Mouse (Mus musculus) midbrain, embryonic 10.5 days (tissue): Measurements from ENCODE around the gene Tmem175. TPM values are rescaled to one million over a fixed set of nuclear protein-coding genes. Genes with fewer than 3 reads are reported as not detected.

Experiments used
- DNase-seq: peaks from one replicate; pipeline ENCODE4 v3.0.0-alpha.2; 2017; ENCODE audit warnings: low spot score
- H3K27ac ChIP-seq: fragments of 300-500 bp; sonication (generic); replicated peaks from 2 replicates; pipeline ENCODE4 v1.5.1; 2016; ENCODE audit warnings: mild to moderate bottlenecking
- H3K27me3 ChIP-seq: fragments of 300-500 bp; sonication (generic); 2 replicates; pipeline ENCODE4 v1.6.1; 2016; ENCODE audit warnings: low read depth, mild to moderate bottlenecking; ENCODE audit not compliant: poor library complexity, severe bottlenecking
- H3K36me3 ChIP-seq: fragments of 300-500 bp; sonication (generic); 2 replicates; pipeline ENCODE4 v1.6.1; 2016; ENCODE audit warnings: mild to moderate bottlenecking, moderate library complexity
- H3K4me1 ChIP-seq: fragments of 300-500 bp; sonication (generic); 2 replicates; pipeline ENCODE4 v1.6.1; 2016
- H3K4me3 ChIP-seq: fragments of 300-500 bp; sonication (generic); 2 replicates; pipeline ENCODE4 v1.5.1; 2016; ENCODE audit warnings: mild to moderate bottlenecking, moderate library complexity
- H3K9me3 ChIP-seq: fragments of 300-500 bp; sonication (generic); replicated peaks from 2 replicates; pipeline ENCODE4 v1.6.1; 2016; ENCODE audit warnings: mild to moderate bottlenecking
- WGBS: fragments of 180-500 bp; shearing (Covaris S2); methylation state at CpG from one replicate; pipeline ENCODE4 v1.1.7; 2016; 5-methylcytosine and 5-hydroxymethylcytosine counted together
- polyA plus RNA-seq: library from polyadenylated mRNA; unstranded; fragments of >200 nt; fragmentation: Nextera tagmentation; extraction: Ambion mirVana; gene quantifications from 2 replicates; pipeline ENCODE4 v1.2.1, GENCODE M21; 2016

Gene Tmem175
- polyA plus RNA-seq, 1 experiment from 2014 or later: 19.8 TPM

GRCm38 (mm10) chr5:108694352-108695261 is 65.0 kb downstream of the Tmem175 start:
- H3K27me3 ChIP-seq: peaks cover 38% of the 10 kb centered on the region
- WGBS: under 1% methylated on average over 98 of the region's 99 CpGs
- H3K4me3 ChIP-seq: peak overlapping the region; percentile 87
- H3K4me1 ChIP-seq: peaks cover 60% of the 10 kb centered on the region
- H3K27ac ChIP-seq: peak overlapping the region; percentile 89
- DNase-seq: peak; percentile 56
- 0 out of 2 replicates have a peak, but pooled peaks cover 8% of the 10 kb centered on the region for H3K36me3 ChIP-seq
- H3K9me3 ChIP-seq: no peaks in the 10 kb centered on the region

GRCm38 (mm10) chr5:108695861-108696260 is 66.3 kb downstream of the Tmem175 start:
- H3K27me3 ChIP-seq: peaks cover 38% of the 10 kb centered on the region
- H3K27ac ChIP-seq: no peak overlapping the region
- 0 out of 2 replicates have a peak, but pooled peaks cover 8% of the 10 kb centered on the region for H3K36me3 ChIP-seq
- 94% methylated on average over 12 of the region's 12 CpGs for WGBS
- H3K4me3 ChIP-seq: peak overlapping the region; percentile 87; the same call in 1 of the 2 replicates
- H3K4me1 ChIP-seq: peaks cover 73% of the 10 kb centered on the region
- DNase-seq: no peak
- H3K9me3 ChIP-seq: no peaks in the 10 kb centered on the region

- 78% methylated on average over 3 of the region's 3 CpGs for WGBS
These were observed 67.0 kb downstream of the Tmem175 start for GRCm38 (mm10) chr5:108696542-108696941.

GRCm38 (mm10) chr5:108697341-108697753 is 67.8 kb downstream of the Tmem175 start:
- Histone ChIP-seq H3K27me3 (peaks cover 26% of the 10 kb centered on the region), H3K36me3 (peaks cover 16% of the 10 kb centered on the region), H3K4me1 (peaks cover 71% of the 10 kb centered on the region), H3K27ac (peak overlapping the region; percentile 78), H3K4me3 (peak overlapping the region; percentile 28; the same call in 1 of the 2 replicates), H3K9me3 (no peaks in the 10 kb centered on the region)
- 17% methylated on average over 4 of the region's 4 CpGs for WGBS
- DNase-seq: peak; percentile 44

More at GRCm38 (mm10) chr5:108696542-108696941, 67.0 kb downstream of the Tmem175 start:
- Histone ChIP-seq H3K4me1 (peaks cover 77% of the 10 kb centered on the region), H3K4me3 (no peak overlapping the region; the same call in 1 of the 2 replicates), H3K36me3 (0 out of 2 replicates have a peak, but pooled peaks cover 8% of the 10 kb centered on the region), H3K9me3 (no peaks in the 10 kb centered on the region), H3K27ac (no peak overlapping the region), H3K27me3 (peaks cover 34% of the 10 kb centered on the region)
- no peak for DNase-seq

Other genes with a start within 250 kb of the Tmem175 start
- 0.16 and 0.53 TPM in 2 replicates for gene Pde6b, start 241.4 kb upstream of the Tmem175 start, polyA plus RNA-seq
- gene Atp5k, start 195.3 kb upstream of the Tmem175 start, polyA plus RNA-seq: 361 and 381 TPM in 2 replicates
- gene Mfsd7a, start 180.9 kb upstream of the Tmem175 start, polyA plus RNA-seq: 0.11 and 0.16 TPM in 2 replicates
- 21.2 and 27.8 TPM in 2 replicates for gene Pcgf3, start 168.5 kb upstream of the Tmem175 start, polyA plus RNA-seq
- 4.3 and 6.8 TPM in 2 replicates for gene Cplx1, start 79.7 kb upstream of the Tmem175 start, polyA plus RNA-seq
- gene Gak, start within 50 bp of the Tmem175 start, polyA plus RNA-seq: 59.8 and 64.2 TPM in 2 replicates
- 11.5 and 13.3 TPM in 2 replicates for gene Idua, start 30.6 kb downstream of the Tmem175 start, polyA plus RNA-seq
- 12.8 and 15.1 TPM in 2 replicates for gene Dgkq, start 39.9 kb downstream of the Tmem175 start, polyA plus RNA-seq
- gene Slc26a1, start 45.8 kb downstream of the Tmem175 start, polyA plus RNA-seq: 0.56 and 0.93 TPM in 2 replicates
- 11.0 and 14.9 TPM in 2 replicates for gene Fgfrl1, start 62.6 kb downstream of the Tmem175 start, polyA plus RNA-seq
- gene Rnf212, start 145.2 kb downstream of the Tmem175 start, polyA plus RNA-seq: 0.17 TPM in 1 of 2 replicates, not detected in the other
- not detected in 2 replicates for gene Tmed11, start 165.6 kb downstream of the Tmem175 start, polyA plus RNA-seq
- not detected in 2 replicates for gene Vmn2r8, start 179.1 kb downstream of the Tmem175 start, polyA plus RNA-seq
- gene Vmn2r9, start 222.8 kb downstream of the Tmem175 start, polyA plus RNA-seq: not detected in 2 replicates